Mouse (Mus musculus) testis, adult 2 months (tissue): ENCODE measurements around the gene Opcml. TPM values are rescaled to one million over a fixed set of nuclear protein-coding genes. Genes with fewer than 3 reads are reported as not detected.

Source experiments
- H3K27ac ChIP-seq: fragments of 200-500 bp; 2 replicates; pipeline ENCODE4 v1.5.1; 2012; ENCODE audit warnings: low read depth, low read length; ENCODE audit not compliant: control insufficient read depth, insufficient read depth
- H3K27me3 ChIP-seq: fragments of 200-500 bp; 2 replicates; pipeline ENCODE4 v1.6.1; 2012; ENCODE audit warnings: mild to moderate bottlenecking, low read length, moderate library complexity; ENCODE audit not compliant: control insufficient read depth, insufficient read depth
- H3K36me3 ChIP-seq: fragments of 200-500 bp; 2 replicates; pipeline ENCODE4 v1.6.1; 2012; ENCODE audit warnings: mild to moderate bottlenecking, low read length; ENCODE audit not compliant: control insufficient read depth, insufficient read depth
- H3K4me1 ChIP-seq: fragments of 200-500 bp; 2 replicates; pipeline ENCODE4 v1.6.1; 2012; ENCODE audit warnings: low read length; ENCODE audit not compliant: control insufficient read depth, insufficient read depth
- H3K4me3 ChIP-seq: fragments of 200-500 bp; 2 replicates; pipeline ENCODE4 v1.5.1; 2012; ENCODE audit warnings: low read depth, mild to moderate bottlenecking, low read length, moderate library complexity, mixed read lengths; ENCODE audit not compliant: control insufficient read depth
- CTCF ChIP-seq: fragments of 200-500 bp; IDR thresholded peaks from 2 replicates; pipeline ENCODE4 v1.5.1; 2012; ENCODE audit warnings: low read depth, mild to moderate bottlenecking, inconsistent platforms, low read length, moderate library complexity; ENCODE audit not compliant: control insufficient read depth, insufficient read depth, insufficient replicate concordance
- POLR2A ChIP-seq: fragments of 200-500 bp; IDR thresholded peaks from 2 replicates; pipeline ENCODE4 v1.6.1; 2012; ENCODE audit warnings: low read depth, mild to moderate bottlenecking, inconsistent platforms, low read length, moderate library complexity; ENCODE audit not compliant: control insufficient read depth
- polyA plus RNA-seq: library from polyadenylated mRNA; depleted of rRNA; stranded (reverse); fragments of >200 nt; gene quantifications from 2 replicates; pipeline ENCODE4 v1.2.3, GENCODE M21; 2012

Gene Opcml
- polyA plus RNA-seq, 1 experiment: 0.62 TPM

DNA sequence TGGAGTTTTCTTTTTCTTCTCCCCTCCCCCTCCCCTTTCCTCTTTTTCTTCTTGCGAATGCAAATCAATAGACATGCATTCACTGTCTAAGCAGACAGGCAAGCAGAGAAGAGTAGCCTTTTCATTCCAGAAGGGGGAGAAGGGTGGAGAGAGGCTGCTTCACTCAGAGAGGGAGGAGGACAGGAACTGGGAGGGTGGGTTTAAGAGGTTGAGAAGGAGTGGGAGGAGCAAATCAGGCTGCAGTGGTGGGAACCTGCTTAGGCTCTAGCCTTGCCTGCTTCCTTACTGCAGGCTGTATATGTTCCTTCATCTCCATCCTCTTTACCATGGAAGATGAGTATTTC is 8.6 kb upstream of the Opcml start:
- Histone ChIP-seq H3K36me3 (no peaks in the 10 kb centered on the region), H3K4me3 (no peak overlapping the region), H3K27me3 (no peaks in the 10 kb centered on the region), H3K4me1 (0 out of 2 replicates have a peak, but pooled peaks cover 3% of the 10 kb centered on the region), H3K27ac (no peak overlapping the region)
- TF ChIP-seq POLR2A (no peak), CTCF (no peak)

DNA sequence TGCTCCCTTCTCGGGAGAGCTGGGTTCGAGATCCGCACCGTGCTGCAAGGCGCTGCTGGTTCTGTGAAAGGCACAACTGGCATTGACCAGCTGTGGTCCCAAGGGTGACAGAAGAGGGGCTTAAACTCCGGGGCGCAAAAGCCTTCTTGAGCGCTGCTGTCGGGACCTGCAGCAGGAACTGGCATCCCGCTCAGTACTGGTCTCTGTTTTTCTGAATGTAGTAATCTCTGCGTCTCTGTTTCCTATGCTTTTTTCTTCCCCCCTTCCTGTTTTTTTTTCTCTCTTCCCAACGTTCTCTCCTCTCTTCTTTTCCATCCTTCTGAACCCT is 1.0 kb downstream of the Opcml start:
- no peak for TF ChIP-seq CTCF
- TF ChIP-seq POLR2A: no peak
- Histone ChIP-seq H3K4me3 (no peak overlapping the region), H3K4me1 (no peaks in the 10 kb centered on the region), H3K27ac (no peak overlapping the region), H3K36me3 (no peaks in the 10 kb centered on the region), H3K27me3 (no peaks in the 10 kb centered on the region)

- no peak overlapping the region for H3K27ac ChIP-seq
- H3K4me3 ChIP-seq: no peak overlapping the region
- H3K4me1 ChIP-seq: no peaks in the 10 kb centered on the region
- TF ChIP-seq CTCF (no peak), POLR2A (no peak)
- H3K36me3 ChIP-seq: no peaks in the 10 kb centered on the region
- no peaks in the 10 kb centered on the region for H3K27me3 ChIP-seq
Observed at GRCm38 (mm10) chr9:27792226-27792625, 1.7 kb downstream of the Opcml start.

- no peak for TF ChIP-seq POLR2A
- no peak for TF ChIP-seq CTCF
- no peak overlapping the region for H3K27ac ChIP-seq
- no peak overlapping the region for H3K4me3 ChIP-seq
- H3K4me1 ChIP-seq: no peaks in the 10 kb centered on the region
- no peaks in the 10 kb centered on the region for H3K36me3 ChIP-seq
- H3K27me3 ChIP-seq: no peaks in the 10 kb centered on the region
Observed at GRCm38 (mm10) chr9:27792994-27793393, 2.4 kb downstream of the Opcml start.

- no peak overlapping the region for H3K4me3 ChIP-seq
- TF ChIP-seq POLR2A (no peak), CTCF (no peak)
Observed at GRCm38 (mm10) chr9:27796535-27796934, 6.0 kb downstream of the Opcml start.

GRCm38 (mm10) chr9:27800992-27801391 is 10.4 kb downstream of the Opcml start:
- no peak overlapping the region for H3K4me3 ChIP-seq
- TF ChIP-seq POLR2A (no peak), CTCF (no peak)
- no peaks in the 10 kb centered on the region for H3K36me3 ChIP-seq
- H3K4me1 ChIP-seq: no peaks in the 10 kb centered on the region
- H3K27me3 ChIP-seq: no peaks in the 10 kb centered on the region
- H3K27ac ChIP-seq: no peak overlapping the region

More at GRCm38 (mm10) chr9:27796535-27796934, 6.0 kb downstream of the Opcml start:
- H3K27me3 ChIP-seq: no peaks in the 10 kb centered on the region
- no peaks in the 10 kb centered on the region for H3K4me1 ChIP-seq
- H3K27ac ChIP-seq: no peak overlapping the region
- no peaks in the 10 kb centered on the region for H3K36me3 ChIP-seq

- TF ChIP-seq POLR2A (no peak), CTCF (no peak)
- H3K27ac ChIP-seq: no peak overlapping the region
- no peaks in the 10 kb centered on the region for H3K27me3 ChIP-seq
- no peaks in the 10 kb centered on the region for H3K36me3 ChIP-seq
- H3K4me3 ChIP-seq: no peak overlapping the region
- H3K4me1 ChIP-seq: no peaks in the 10 kb centered on the region
Observed at GRCm38 (mm10) chr9:27801807-27802206, 11.2 kb downstream of the Opcml start.

DNA sequence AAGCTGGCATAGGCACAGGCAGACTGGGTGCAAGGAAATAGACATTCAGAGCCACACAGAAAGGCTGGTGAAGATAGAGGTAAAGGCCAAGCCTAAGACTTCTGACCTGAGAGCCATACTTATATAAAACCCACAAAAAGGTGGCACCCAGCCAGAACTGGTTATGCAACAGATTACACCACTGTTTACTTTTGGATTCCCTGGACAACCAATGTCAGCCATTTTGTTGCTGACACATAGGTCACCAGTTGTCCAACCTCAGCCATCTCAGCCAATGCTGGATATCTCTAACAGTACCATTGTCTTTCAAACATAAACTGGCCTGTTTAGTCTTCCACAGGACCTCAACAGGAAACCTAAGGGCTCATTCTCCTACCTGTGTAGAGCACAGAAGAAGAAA is 11.8 kb downstream of the Opcml start:
- no peaks in the 10 kb centered on the region for H3K36me3 ChIP-seq
- no peaks in the 10 kb centered on the region for H3K4me1 ChIP-seq
- TF ChIP-seq POLR2A (no peak), CTCF (no peak)
- H3K27me3 ChIP-seq: no peaks in the 10 kb centered on the region
- H3K4me3 ChIP-seq: no peak overlapping the region
- H3K27ac ChIP-seq: no peak overlapping the region
